In the genomic region with DNA sequence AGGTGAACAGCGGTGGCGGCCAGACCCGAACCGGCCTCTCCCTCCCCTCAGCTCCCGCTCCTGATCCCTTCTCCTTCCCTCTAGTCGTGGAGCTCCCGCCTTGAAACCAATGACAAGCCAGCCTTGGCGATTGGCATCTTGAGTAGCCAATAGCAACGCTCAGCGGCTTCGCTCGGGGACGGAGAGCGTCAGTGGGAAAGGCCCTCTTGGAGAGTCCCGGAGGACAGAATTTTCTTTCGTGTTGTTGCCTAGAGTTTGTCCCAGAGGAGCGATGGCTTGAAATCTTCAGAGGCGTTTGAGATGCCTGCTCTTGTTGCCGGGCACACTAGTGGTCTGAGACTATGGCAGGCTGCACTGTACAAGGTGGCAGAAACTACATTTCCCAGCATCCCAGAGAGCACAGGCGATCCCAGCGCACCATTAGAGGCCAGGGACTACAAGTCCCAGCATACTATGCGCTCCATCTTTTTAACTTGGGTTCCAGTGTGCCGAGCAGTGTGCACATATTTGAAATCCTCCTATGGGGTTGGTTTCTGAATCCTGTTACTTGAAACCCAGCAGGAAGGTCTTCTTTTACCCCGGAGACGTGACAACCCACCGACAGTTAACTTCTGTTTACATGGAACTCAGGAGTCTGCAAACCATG, we compare ENCODE assay signal across 8 mouse cellular contexts. TPM values are rescaled to one million over a fixed set of nuclear protein-coding genes. Genes with fewer than 3 reads are reported as not detected.
A peak's percentile ranks its signal among the peaks of the same experiment; 100 is the strongest.
DNase-seq lines count a peak whose midpoint lies in the region; ATAC-seq and TF ChIP-seq lines count a peak whose summit lies in the region.

A gene (minus strand): TSS at position 179 of the 646 bp plus-strand sequence.
A gene (plus strand): TSS at position 454 of the 646 bp plus-strand sequence.

- peak; percentile 64 for TF ChIP-seq POLR2A in CH12.LX (IDR thresholded peaks at IDR 0.05; ENCODE audit: low read depth, low read length)

- peaks cover 0 to 2% of the 10 kb centered on the region in 2 experiments for H3K36me3 ChIP-seq in CH12.LX (replicated peaks in 1 of 2; ENCODE audit: control insufficient read depth in 1 of 2, insufficient read depth in 1 of 2, low read length in 1 of 2)
- no peaks in the 10 kb centered on the region for H3K36me3 ChIP-seq in forebrain, embryonic 11.5 days (ENCODE audit: control insufficient read depth, insufficient read depth, low read length)
- no peaks in the 10 kb centered on the region for H3K36me3 ChIP-seq in heart, embryonic 16.5 days (ENCODE audit: control insufficient read depth, insufficient read depth)
- H3K36me3 ChIP-seq in liver, embryonic 15.5 days (replicated peaks) = no peaks in the 10 kb centered on the region
- no peaks in the 10 kb centered on the region for H3K36me3 ChIP-seq in neural tube, embryonic 12.5 days

- no peak for TF ChIP-seq CTCF in CH12.LX (conservative IDR thresholded peaks at IDR 0.05 in 1 of 2, IDR thresholded peaks at IDR 0.05 in 1 of 2; ENCODE audit: low read depth in 2 of 2, low read length in 2 of 2)

- peak within 1 kb of the TSS; percentile 64 for H3K9ac ChIP-seq in CH12.LX (ENCODE audit: insufficient read depth, low read depth)
- H3K9ac ChIP-seq in forebrain, embryonic 11.5 days (ENCODE audit: low read length) = peak within 1 kb of the TSS; percentile 87
- H3K9ac ChIP-seq in heart, embryonic 16.5 days (ENCODE audit: low read length) = peak within 1 kb of the TSS; percentile 96
- peak within 1 kb of the TSS; percentile 94 for H3K9ac ChIP-seq in liver, embryonic 15.5 days
- peak within 1 kb of the TSS; percentile 88 for H3K9ac ChIP-seq in neural tube, embryonic 12.5 days

- TF ChIP-seq RAD21 in CH12.LX (IDR thresholded peaks at IDR 0.05; ENCODE audit: low read depth, low read length) = no peak

- dilution Hi-C loops in CH12.LX (cut with MboI; ENCODE audit: extremely low pct_ligation_motif_present, extremely low pct_unique_long_range_greater_than_20kb, low sequenced_read_pairs) = no loop called here

- in situ Hi-C loops in CH12.LX (cut with MboI; ENCODE audit: low pct_ligation_motif_present, low pct_unique_long_range_greater_than_20kb, low sequenced_read_pairs) = no loop called here

- no peak within 1 kb of the TSS for H3K27ac ChIP-seq in CH12.LX (ENCODE audit: insufficient read depth, low read depth)
- 0 out of 2 replicates have a peak within 1 kb of the TSS, but pooled peaks have one; percentile 21 for H3K27ac ChIP-seq in forebrain, embryonic 11.5 days (ENCODE audit: low read depth, low read length)
- peak within 1 kb of the TSS; percentile 73 for H3K27ac ChIP-seq in heart, embryonic 16.5 days (ENCODE audit: low read length)
- H3K27ac ChIP-seq in liver, embryonic 15.5 days (replicated peaks) = peak within 1 kb of the TSS; percentile 82
- no peak within 1 kb of the TSS for H3K27ac ChIP-seq in neural tube, embryonic 12.5 days

- H3K4me1 ChIP-seq in CH12.LX (ENCODE audit: control insufficient read depth in 1 of 2, insufficient read depth in 2 of 2) = peaks cover 10 to 41% of the 10 kb centered on the region in 2 experiments
- peaks cover 3% of the 10 kb centered on the region; the same call in 1 of the 2 replicates for H3K4me1 ChIP-seq in forebrain, embryonic 11.5 days (replicated peaks; ENCODE audit: control insufficient read depth, insufficient read depth, low read length)
- H3K4me1 ChIP-seq in heart, embryonic 16.5 days (ENCODE audit: control insufficient read depth, insufficient read depth, low read length) = peaks cover 11% of the 10 kb centered on the region
- H3K4me1 ChIP-seq in liver, embryonic 15.5 days (replicated peaks) = peaks cover 40% of the 10 kb centered on the region
- peaks cover 11% of the 10 kb centered on the region for H3K4me1 ChIP-seq in neural tube, embryonic 12.5 days

- H3K79me2 ChIP-seq in CH12.LX (replicated peaks; ENCODE audit: control insufficient read depth, extremely low read depth, insufficient read depth, poor library complexity, severe bottlenecking) = peaks cover 9% of the 10 kb centered on the region

- H3K4me3 ChIP-seq in CH12.LX (replicated peaks in 1 of 3; ENCODE audit: low read depth in 2 of 3, low read length in 2 of 3, poor library complexity in 1 of 3) = peak within 1 kb of the TSS; percentile 66 to 85 (median 81)
- peak within 1 kb of the TSS; percentile 84 for H3K4me3 ChIP-seq in forebrain, embryonic 11.5 days (ENCODE audit: low read depth, low read length)
- peak within 1 kb of the TSS; percentile 98 for H3K4me3 ChIP-seq in heart, embryonic 16.5 days (ENCODE audit: low read length)
- peak within 1 kb of the TSS; percentile 92 for H3K4me3 ChIP-seq in liver, embryonic 15.5 days (replicated peaks)
- peak within 1 kb of the TSS; percentile 91 for H3K4me3 ChIP-seq in neural tube, embryonic 12.5 days

- WGBS in forebrain, embryonic 11.5 days = under 1% methylated on average over 26 of the region's 26 CpGs
- under 1% methylated on average over 26 of the region's 26 CpGs for WGBS in heart, embryonic 16.5 days
- under 1% methylated on average over 26 of the region's 26 CpGs for WGBS in liver, embryonic 15.5 days (ENCODE audit: insufficient replicate concordance)
- under 1% methylated on average over 26 of the region's 26 CpGs for WGBS in neural tube, embryonic 12.5 days

- peak within 1 kb of the TSS; percentile 95 for H3K4me2 ChIP-seq in CH12.LX (ENCODE audit: insufficient read depth, low read depth, poor library complexity, severe bottlenecking)
- peak within 1 kb of the TSS; percentile 78 for H3K4me2 ChIP-seq in forebrain, embryonic 11.5 days (ENCODE audit: low read depth, low read length, severe bottlenecking)
- peak within 1 kb of the TSS; percentile 72 for H3K4me2 ChIP-seq in heart, embryonic 16.5 days (ENCODE audit: low read depth, low read length)
- peak within 1 kb of the TSS; percentile 89 for H3K4me2 ChIP-seq in liver, embryonic 15.5 days
- peak within 1 kb of the TSS; percentile 92 for H3K4me2 ChIP-seq in neural tube, embryonic 12.5 days (replicated peaks)

- no peaks in the 10 kb centered on the region for H3K27me3 ChIP-seq in CH12.LX (replicated peaks)
- H3K27me3 ChIP-seq in forebrain, embryonic 11.5 days (ENCODE audit: control insufficient read depth, insufficient read depth, low read length) = no peaks in the 10 kb centered on the region
- H3K27me3 ChIP-seq in heart, embryonic 16.5 days (ENCODE audit: control insufficient read depth, insufficient read depth, low read length) = no peaks in the 10 kb centered on the region
- no peaks in the 10 kb centered on the region for H3K27me3 ChIP-seq in liver, embryonic 15.5 days
- no peaks in the 10 kb centered on the region for H3K27me3 ChIP-seq in neural tube, embryonic 12.5 days (replicated peaks)

- peak; percentile 97 for ATAC-seq in forebrain, embryonic 11.5 days (replicated peaks; ENCODE audit: low FRiP score)
- peak; percentile 95 for ATAC-seq in heart, embryonic 16.5 days (replicated peaks; ENCODE audit: extremely low read depth, insufficient read depth, low FRiP score)
- peak; percentile 97 for ATAC-seq in liver, embryonic 15.5 days (ENCODE audit: insufficient read depth)
- ATAC-seq in neural tube, embryonic 12.5 days (ENCODE audit: low FRiP score, low read depth) = peak; percentile 99

- peak; percentile 96 for DNase-seq in CH12.LX (ENCODE audit: extremely low read depth)
- peak; percentile 99 for DNase-seq in c-Kit-positive CD71-positive TER-119-negative erythroid progenitor cells, embryonic 14.5 days (ENCODE audit: low read depth)
- DNase-seq in forebrain, embryonic 11.5 days (ENCODE audit: low spot score) = peak; percentile 93
- peak; percentile 96 to 97 for DNase-seq in kidney, postnatal 36 days
- DNase-seq in telencephalon, adult 2 months (ENCODE audit: low read depth, low spot score) = peak; percentile 98

- TF ChIP-seq EP300 in CH12.LX (IDR thresholded peaks at IDR 0.05; ENCODE audit: low read length) = no peak

- no peaks in the 10 kb centered on the region for H3K9me3 ChIP-seq in CH12.LX (replicated peaks; ENCODE audit: low read length)
- no peaks in the 10 kb centered on the region for H3K9me3 ChIP-seq in forebrain, embryonic 11.5 days (ENCODE audit: control insufficient read depth, low read length)
- H3K9me3 ChIP-seq in heart, embryonic 16.5 days (replicated peaks; ENCODE audit: control insufficient read depth, low read length) = no peaks in the 10 kb centered on the region
- no peaks in the 10 kb centered on the region for H3K9me3 ChIP-seq in liver, embryonic 15.5 days (replicated peaks)
- no peaks in the 10 kb centered on the region for H3K9me3 ChIP-seq in neural tube, embryonic 12.5 days

TF ChIP-seq in CH12.LX, 34 proteins besides CTCF, POLR2A, EP300 and RAD21 (continues in another document):
- TF ChIP-seq MEF2A (IDR thresholded peaks at IDR 0.05; ENCODE audit: borderline replicate concordance, low read depth, low read length) (peak; percentile 40; the same call in 1 of the 2 replicates), ETS1 (conservative IDR thresholded peaks at IDR 0.05; ENCODE audit: low read depth, low read length) (no peak), TBP (conservative IDR thresholded peaks at IDR 0.05; ENCODE audit: low read depth, low read length) (peak; percentile 78), BHLHE40 (IDR thresholded peaks at IDR 0.05; ENCODE audit: low read depth, low read length) (peak; percentile 34; the same call in 1 of the 2 replicates), TCF12 (IDR thresholded peaks at IDR 0.05; ENCODE audit: low read depth, low read length) (0 out of 2 replicates have a peak, but pooled peaks have one; percentile 45), JUN (IDR thresholded peaks at IDR 0.05; ENCODE audit: insufficient read depth, low read depth, low read length) (no peak), MYC (IDR thresholded peaks at IDR 0.05; ENCODE audit: low read depth, low read length) (no peak; the same call in none of the 2 replicates), HCFC1 (IDR thresholded peaks at IDR 0.05; ENCODE audit: low read depth, low read length) (peak; percentile 98)

RNA-seq across cellular contexts. Expression of the first gene that starts in this region (rescaled TPM):
- total RNA-seq in CH12.LX (2012; rRNA removed) (6.6 and 7.1 TPM in 2 replicates), CH12.LX (2014; rRNA removed) (23.2 and 24.2 TPM in 2 replicates)
- polyA plus RNA-seq in CH12.LX (2012; ENCODE audit: insufficient read length, low read depth) = 16.8 and 20.8 TPM in 2 replicates
- polyA plus RNA-seq in forebrain, embryonic 11.5 days (2014; fragmentation: Nextera tagmentation; extraction: Ambion mirVana) = 81.0 and 88.0 TPM in 2 replicates
- 58.7 and 60.5 TPM in 2 replicates for polyA plus RNA-seq in heart, embryonic 16.5 days (2015; fragmentation: Nextera tagmentation; extraction: Ambion mirVana)
- 24.7 and 29.0 TPM in 2 replicates for polyA plus RNA-seq in liver, embryonic 15.5 days (2015; fragmentation: Nextera tagmentation; extraction: Ambion mirVana)
- 98.8 and 104 TPM in 2 replicates for polyA plus RNA-seq in neural tube, embryonic 12.5 days (2016; fragmentation: Nextera tagmentation; extraction: Ambion mirVana)

RNA-seq across cellular contexts. Expression of the second gene that starts in this region (rescaled TPM):
- total RNA-seq in CH12.LX (2012; rRNA removed) = 21.2 and 25.1 TPM in 2 replicates
- total RNA-seq in CH12.LX (2014; rRNA removed) = 19.8 and 21.3 TPM in 2 replicates
- 31.3 and 31.5 TPM in 2 replicates for polyA plus RNA-seq in CH12.LX (2012; ENCODE audit: insufficient read length, low read depth)
- polyA plus RNA-seq in forebrain, embryonic 11.5 days (2014; fragmentation: Nextera tagmentation; extraction: Ambion mirVana) = 57.1 and 62.3 TPM in 2 replicates
- 24.1 and 26.0 TPM in 2 replicates for polyA plus RNA-seq in heart, embryonic 16.5 days (2015; fragmentation: Nextera tagmentation; extraction: Ambion mirVana)
- polyA plus RNA-seq in liver, embryonic 15.5 days (2015; fragmentation: Nextera tagmentation; extraction: Ambion mirVana) = 13.1 and 13.4 TPM in 2 replicates
- 66.1 and 70.1 TPM in 2 replicates for polyA plus RNA-seq in neural tube, embryonic 12.5 days (2016; fragmentation: Nextera tagmentation; extraction: Ambion mirVana)

Comparison
In these comparisons a context has a peak if more than half of its experiments do, and no peak if none do; other contexts are left out.
1. H3K27ac ChIP-seq: peak in forebrain, embryonic 11.5 days (single experiment), heart, embryonic 16.5 days (single experiment) and liver, embryonic 15.5 days (single experiment); none in CH12.LX (single experiment) and neural tube, embryonic 12.5 days (single experiment).
2. Peak in every context shown above with its lines, with median percentiles within 50 percentile points of each other: DNase-seq, H3K4me2 ChIP-seq, H3K4me3 ChIP-seq, H3K9ac ChIP-seq and ATAC-seq.